Mouse (Mus musculus) intestine, embryonic 16.5 days (tissue): ENCODE results near the gene Rpl21. TPM values are rescaled to one million over a fixed set of nuclear protein-coding genes. Genes with fewer than 3 reads are reported as not detected.

Experiments used
- ATAC-seq: fragments of 200-750 bp; cut with Nextera tagmentation; 2 replicates; pipeline ENCODE4 v1.8.0; 2017; ENCODE audit warnings: moderate TSS enrichment, moderate library complexity
- H3K27ac ChIP-seq: fragments of 300-500 bp; sonication (generic); 2 replicates; pipeline ENCODE4 v1.5.1; 2014; ENCODE audit warnings: mild to moderate bottlenecking, low read length
- H3K27me3 ChIP-seq: fragments of 300-500 bp; sonication (generic); replicated peaks from 2 replicates; pipeline ENCODE4 v1.6.1; 2014; ENCODE audit warnings: low read length, control low read depth, mixed read lengths; ENCODE audit not compliant: control insufficient read depth, insufficient read depth
- H3K36me3 ChIP-seq: fragments of 300-500 bp; sonication (generic); 2 replicates; pipeline ENCODE4 v1.6.1; 2014; ENCODE audit warnings: low read length, control low read depth; ENCODE audit not compliant: control insufficient read depth, insufficient read depth
- H3K4me1 ChIP-seq: fragments of 300-500 bp; sonication (generic); 2 replicates; pipeline ENCODE4 v1.6.1; 2014; ENCODE audit warnings: low read length, control low read depth, mixed read lengths; ENCODE audit not compliant: control insufficient read depth, insufficient read depth
- H3K4me2 ChIP-seq: fragments of 300-500 bp; sonication (generic); 2 replicates; pipeline ENCODE4 v1.6.1; 2014; ENCODE audit warnings: low read depth, low read length, control low read depth
- H3K4me3 ChIP-seq: fragments of 300-500 bp; sonication (generic); 2 replicates; pipeline ENCODE4 v1.5.1; 2014; ENCODE audit warnings: mild to moderate bottlenecking, low read length
- H3K9ac ChIP-seq: fragments of 300-500 bp; sonication (generic); 2 replicates; pipeline ENCODE4 v1.6.1; 2014; ENCODE audit warnings: low read depth, low read length
- H3K9me3 ChIP-seq: fragments of 300-500 bp; sonication (generic); 2 replicates; pipeline ENCODE4 v1.6.1; 2016; ENCODE audit warnings: low read length, control low read depth; ENCODE audit not compliant: control insufficient read depth
- WGBS: fragments of 180-500 bp; shearing (Covaris S2); extraction: QIAGEN DNeasy Blood & Tissue Kit; methylation state at CpG from one replicate; pipeline ENCODE4 v1.1.7; 2014; 5-methylcytosine and 5-hydroxymethylcytosine counted together
- polyA plus RNA-seq: library from polyadenylated mRNA; unstranded; fragments of >200 nt; fragmentation: Nextera tagmentation; extraction: Ambion mirVana; gene quantifications from 2 replicates; pipeline ENCODE4 v1.2.1, GENCODE M21; 2015

The Rpl21 gene
- polyA plus RNA-seq, 1 experiment from 2014 or later = 503 TPM

GRCm38 (mm10) chr5:146841301-146841700, 8.6 kb downstream of the Rpl21 start:
- H3K4me1 ChIP-seq = peaks cover 11% of the 10 kb centered on the region
- H3K9me3 ChIP-seq = no peaks in the 10 kb centered on the region
- peaks cover 5% of the 10 kb centered on the region; the same call in 1 of the 2 replicates for H3K36me3 ChIP-seq
- no peak overlapping the region for H3K4me3 ChIP-seq
- 80% methylated on average over 5 of the region's 5 CpGs for WGBS
- no peaks in the 10 kb centered on the region for H3K27me3 ChIP-seq
- no peak overlapping the region for H3K4me2 ChIP-seq
- ATAC-seq = no peak
- H3K9ac ChIP-seq = no peak overlapping the region
- H3K27ac ChIP-seq = no peak overlapping the region

GRCm38 (mm10) chr5:146841996-146842395, 9.3 kb downstream of the Rpl21 start:
- no peak overlapping the region for H3K4me3 ChIP-seq

GRCm38 (mm10) chr5:146844301-146844941, 11.7 kb downstream of the Rpl21 start:
- H3K4me1 ChIP-seq = peaks cover 19% of the 10 kb centered on the region
- H3K27me3 ChIP-seq = no peaks in the 10 kb centered on the region
- H3K9me3 ChIP-seq = no peaks in the 10 kb centered on the region
- 9% methylated on average over 6 of the region's 6 CpGs for WGBS
- ATAC-seq = no peak; the same call in 1 of the 2 replicates
- peak overlapping the region; percentile 76 for H3K4me3 ChIP-seq
- peak overlapping the region; percentile 72 for H3K9ac ChIP-seq
- H3K36me3 ChIP-seq = no peaks in the 10 kb centered on the region
- H3K27ac ChIP-seq = peak overlapping the region; percentile 77
- H3K4me2 ChIP-seq = peak overlapping the region; percentile 97

More at GRCm38 (mm10) chr5:146841996-146842395, 9.3 kb downstream of the Rpl21 start:
- H3K36me3 ChIP-seq = no peaks in the 10 kb centered on the region
- no peak overlapping the region for H3K27ac ChIP-seq
- no peak overlapping the region for H3K4me2 ChIP-seq
- H3K4me1 ChIP-seq = peaks cover 16% of the 10 kb centered on the region
- no peak for ATAC-seq
- no peaks in the 10 kb centered on the region for H3K27me3 ChIP-seq
- 79% methylated on average over 4 of the region's 4 CpGs for WGBS
- H3K9me3 ChIP-seq = no peaks in the 10 kb centered on the region
- no peak overlapping the region for H3K9ac ChIP-seq

- no peaks in the 10 kb centered on the region for H3K36me3 ChIP-seq
- H3K27me3 ChIP-seq = no peaks in the 10 kb centered on the region
- peak within 1 kb of the TSS; percentile 76 for H3K4me3 ChIP-seq
- H3K4me2 ChIP-seq = peak within 1 kb of the TSS; percentile 97
- H3K4me1 ChIP-seq = peaks cover 19% of the 10 kb centered on the region
- under 1% methylated on average over 37 of the region's 40 CpGs for WGBS
- H3K27ac ChIP-seq = peak within 1 kb of the TSS; percentile 77
- H3K9me3 ChIP-seq = no peaks in the 10 kb centered on the region
- peak within 1 kb of the TSS; percentile 72 for H3K9ac ChIP-seq
- peak; percentile 94 for ATAC-seq
Observed at GRCm38 (mm10) chr5:146844945-146845365, 12.3 kb downstream of the Rpl21 start, which contains the start of gene Rasl11a. Gene Rasl11a (plus strand): TSS chr5:146845071.

GRCm38 (mm10) chr5:146846489-146846888, 13.8 kb downstream of the Rpl21 start:
- no peak for ATAC-seq
- peaks cover 19% of the 10 kb centered on the region for H3K4me1 ChIP-seq
- H3K4me2 ChIP-seq = peak overlapping the region; percentile 97
- 35% methylated on average over 2 of the region's 2 CpGs for WGBS
- peak overlapping the region; percentile 20; the same call in 1 of the 2 replicates for H3K27ac ChIP-seq
- H3K27me3 ChIP-seq = no peaks in the 10 kb centered on the region
- no peaks in the 10 kb centered on the region for H3K36me3 ChIP-seq
- H3K4me3 ChIP-seq = peak overlapping the region; percentile 76
- H3K9me3 ChIP-seq = no peaks in the 10 kb centered on the region
- peak overlapping the region; percentile 72 for H3K9ac ChIP-seq

GRCm38 (mm10) chr5:146848936-146849582, 16.4 kb downstream of the Rpl21 start:
- no peaks in the 10 kb centered on the region for H3K9me3 ChIP-seq
- peaks cover 19% of the 10 kb centered on the region for H3K4me1 ChIP-seq
- no peak overlapping the region for H3K4me3 ChIP-seq
- no peaks in the 10 kb centered on the region for H3K27me3 ChIP-seq
- no peak overlapping the region for H3K4me2 ChIP-seq
- H3K9ac ChIP-seq = no peak overlapping the region
- H3K36me3 ChIP-seq = no peaks in the 10 kb centered on the region
- no peak overlapping the region for H3K27ac ChIP-seq
- ATAC-seq = no peak
- 88% methylated on average over 4 of the region's 4 CpGs for WGBS

- Histone ChIP-seq H3K4me2 (no peak overlapping the region), H3K27ac (no peak overlapping the region), H3K36me3 (no peaks in the 10 kb centered on the region), H3K4me1 (no peaks in the 10 kb centered on the region), H3K4me3 (no peak overlapping the region), H3K9me3 (peaks cover 4% of the 10 kb centered on the region; the same call in 1 of the 2 replicates), H3K27me3 (no peaks in the 10 kb centered on the region), H3K9ac (no peak overlapping the region)
- WGBS = 92% methylated on average over 3 of the region's 3 CpGs
- ATAC-seq = no peak
Observed at GRCm38 (mm10) chr5:146856106-146856505, 23.4 kb downstream of the Rpl21 start.

- ATAC-seq = no peak
- H3K27ac ChIP-seq = no peak overlapping the region
- peaks cover 4% of the 10 kb centered on the region; the same call in 1 of the 2 replicates for H3K9me3 ChIP-seq
- WGBS = 78% methylated on average over 8 of the region's 8 CpGs
- no peak overlapping the region for H3K4me3 ChIP-seq
- no peak overlapping the region for H3K4me2 ChIP-seq
- H3K9ac ChIP-seq = no peak overlapping the region
- H3K4me1 ChIP-seq = no peaks in the 10 kb centered on the region
- H3K36me3 ChIP-seq = no peaks in the 10 kb centered on the region
- no peaks in the 10 kb centered on the region for H3K27me3 ChIP-seq
Observed at GRCm38 (mm10) chr5:146857620-146858019, 24.9 kb downstream of the Rpl21 start.

- ATAC-seq = no peak
Observed at GRCm38 (mm10) chr5:146858772-146859171, 26.1 kb downstream of the Rpl21 start.

More at GRCm38 (mm10) chr5:146858772-146859171, 26.1 kb downstream of the Rpl21 start:
- no peak overlapping the region for H3K4me3 ChIP-seq
- H3K36me3 ChIP-seq = no peaks in the 10 kb centered on the region
- H3K9me3 ChIP-seq = peaks cover 4% of the 10 kb centered on the region; the same call in 1 of the 2 replicates
- WGBS = 88% methylated on average over 9 of the region's 9 CpGs
- H3K4me1 ChIP-seq = no peaks in the 10 kb centered on the region
- H3K4me2 ChIP-seq = no peak overlapping the region
- no peaks in the 10 kb centered on the region for H3K27me3 ChIP-seq
- H3K9ac ChIP-seq = no peak overlapping the region
- no peak overlapping the region for H3K27ac ChIP-seq
